Mouse (Mus musculus) lung, postnatal 4 days (tissue): ENCODE data around the gene Chil1.
A peak's percentile ranks its signal among the peaks of the same experiment; 100 is the strongest.

Experiments
- DNase-seq, 2 experiments: peaks; one replicate each; pipeline ENCODE4 v3.0.0; 2021

The Chil1 gene

GRCm38 (mm10) chr1:134182025-134182424 lies at the start of gene Chil1:
Gene Chil1 (plus strand): TSS chr1:134182176.
- peak; percentile 55 to 74 for DNase-seq

- DNase-seq, result no peak
Observed at GRCm38 (mm10) chr1:134133316-134133715, 48.7 kb upstream of the Chil1 start.

- no peak for DNase-seq
Observed at GRCm38 (mm10) chr1:134136351-134136750, 45.6 kb upstream of the Chil1 start.

GRCm38 (mm10) chr1:134138424-134138823 lies 43.6 kb upstream of the Chil1 start:
- DNase-seq, result no peak

- no peak for DNase-seq
Observed at GRCm38 (mm10) chr1:134142363-134142794, 39.6 kb upstream of the Chil1 start.

GRCm38 (mm10) chr1:134146066-134146465 lies 35.9 kb upstream of the Chil1 start:
- no peak for DNase-seq

GRCm38 (mm10) chr1:134150076-134150475 lies 31.9 kb upstream of the Chil1 start:
- no peak for DNase-seq

GRCm38 (mm10) chr1:134150745-134151144 lies 31.2 kb upstream of the Chil1 start:
- no peak for DNase-seq

- peak; percentile 45 to 86 for DNase-seq
Observed at GRCm38 (mm10) chr1:134151655-134152412, 30.1 kb upstream of the Chil1 start.

- no peak for DNase-seq
Observed at GRCm38 (mm10) chr1:134152626-134153590, 29.1 kb upstream of the Chil1 start.

GRCm38 (mm10) chr1:134154121-134154520 lies 27.9 kb upstream of the Chil1 start:
- DNase-seq, result no peak

GRCm38 (mm10) chr1:134154655-134155054 lies 27.3 kb upstream of the Chil1 start:
- no peak for DNase-seq

GRCm38 (mm10) chr1:134160404-134160803 lies 21.6 kb upstream of the Chil1 start:
- DNase-seq, result no peak

- DNase-seq, result no peak
Observed at GRCm38 (mm10) chr1:134161399-134161798, 20.6 kb upstream of the Chil1 start.

GRCm38 (mm10) chr1:134162510-134163225 lies 19.3 kb upstream of the Chil1 start:
- no peak for DNase-seq

GRCm38 (mm10) chr1:134163476-134163875 lies 18.5 kb upstream of the Chil1 start:
- no peak for DNase-seq

- DNase-seq, result peak; percentile 53 to 58
Observed at GRCm38 (mm10) chr1:134164454-134164853, 17.5 kb upstream of the Chil1 start.

- DNase-seq, result no peak
Observed at GRCm38 (mm10) chr1:134166547-134166946, 15.4 kb upstream of the Chil1 start.

GRCm38 (mm10) chr1:134167416-134168305 lies 14.3 kb upstream of the Chil1 start:
- DNase-seq, result no peak

GRCm38 (mm10) chr1:134168567-134168966 lies 13.4 kb upstream of the Chil1 start:
- no peak for DNase-seq

- DNase-seq, result no peak
Observed at GRCm38 (mm10) chr1:134168985-134169697, 12.8 kb upstream of the Chil1 start.
